Mouse (Mus musculus) heart, adult 8-10 months (tissue): ENCODE measurements around the gene Cox4i1. TPM values are rescaled to one million over a fixed set of nuclear protein-coding genes. Genes with fewer than 3 reads are reported as not detected.
A peak's percentile ranks its signal among the peaks of the same experiment; 100 is the strongest.

ENCODE experiments used
- DNase-seq: peaks from one replicate; pipeline ENCODE4 v3.0.0; 2022; ENCODE audit warnings: low spot score
- total RNA-seq, 4 experiments: library from RNA; stranded (reverse); gene quantifications; 2 replicates each; pipeline ENCODE4 v1.2.4; 2022

Gene Cox4i1
- 1,000 to 10,000 TPM; 4,385 to 5,037 (median 4,791) TPM for total RNA-seq

DNA sequence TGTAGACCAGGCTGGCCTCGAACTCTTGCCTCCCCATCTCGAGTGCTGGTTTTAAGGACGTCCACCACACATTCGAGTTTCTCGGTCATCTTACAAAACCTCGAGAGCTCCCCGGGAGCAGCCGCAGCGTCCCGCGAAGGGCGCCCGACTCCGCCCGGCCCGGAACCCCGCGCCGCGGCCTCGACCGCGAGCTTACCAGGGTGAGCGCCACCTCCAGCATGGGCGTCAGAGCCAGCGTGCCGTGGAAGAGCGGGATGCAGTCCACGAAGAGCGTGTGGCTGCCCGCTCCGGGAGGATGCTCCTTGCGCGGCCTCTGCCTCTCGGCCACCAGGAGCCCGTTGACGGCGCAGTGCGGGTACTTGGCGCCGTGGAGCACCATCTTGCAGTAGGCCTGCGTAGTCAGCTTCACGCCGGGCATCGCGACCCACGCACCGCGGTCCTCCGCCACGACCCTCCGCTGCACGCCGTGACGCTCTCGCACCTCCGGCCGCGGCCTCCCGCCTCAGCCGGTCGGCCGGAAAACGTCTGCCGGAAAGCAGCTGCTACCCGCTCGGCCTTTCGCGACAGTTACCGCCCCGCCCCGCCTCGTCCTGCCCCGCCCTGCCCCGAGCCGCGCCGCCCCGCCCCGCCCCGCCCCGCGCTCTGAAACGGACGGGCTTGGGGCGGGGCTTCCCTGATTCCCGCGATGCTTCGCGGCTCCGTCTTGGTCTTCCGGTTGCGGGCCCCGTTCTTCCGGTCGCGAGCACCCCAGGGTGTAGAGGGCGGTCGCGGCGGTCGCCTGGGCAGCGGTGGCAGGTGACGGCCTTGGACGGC lies at the start of gene Cox4i1, which contains the start of gene Gm27021:
TSS of gene Cox4i1 (plus strand) at position 662 of the 813 bp plus-strand sequence.
TSS of gene Gm27021 (minus strand) at position 519 of the 813 bp plus-strand sequence.
- peak; percentile 88 for DNase-seq

DNA sequence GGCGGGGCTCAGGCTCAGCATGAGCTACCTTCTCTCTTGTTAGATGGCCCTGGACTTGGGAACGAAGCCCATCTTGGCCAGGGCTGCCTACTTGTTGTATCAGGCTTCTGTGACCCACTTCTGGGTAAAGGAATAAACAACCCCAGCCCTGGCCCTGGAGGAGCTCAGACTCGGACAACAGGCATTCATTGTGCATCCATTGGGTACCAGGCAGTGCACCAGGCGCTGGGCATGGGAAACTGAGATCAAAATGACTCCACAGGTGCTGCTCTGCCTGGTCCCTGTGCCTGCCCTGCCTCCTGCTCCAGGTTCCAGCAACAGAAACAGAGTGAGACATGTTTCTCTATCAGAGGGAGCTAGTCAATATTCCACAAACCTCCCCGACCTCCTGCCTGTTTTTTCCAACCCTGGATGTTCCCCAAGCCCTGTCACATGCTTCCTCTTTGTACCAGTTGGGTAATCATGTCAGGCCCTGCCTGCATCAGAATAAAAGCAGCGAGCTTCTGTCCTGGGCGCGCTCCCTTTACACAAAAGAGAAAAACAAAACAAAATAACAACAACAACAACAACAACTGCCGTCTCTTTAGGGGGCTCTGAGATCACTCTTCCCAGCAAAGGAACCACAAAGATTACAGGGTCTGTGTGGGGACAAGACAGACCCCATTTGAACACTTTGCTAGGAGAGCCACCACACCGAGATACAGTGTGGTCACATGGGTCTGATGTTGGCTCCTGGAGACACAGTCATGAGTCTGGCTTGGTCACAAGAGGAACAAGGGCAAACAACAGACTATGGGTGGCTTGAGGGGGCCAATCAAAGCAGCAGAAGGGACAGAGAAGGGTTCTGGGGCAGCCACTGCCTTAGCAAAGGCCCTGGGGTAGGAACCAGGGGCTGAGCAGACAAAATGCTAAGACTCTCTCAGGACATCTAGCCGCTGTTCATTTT lies 48.5 kb upstream of the Cox4i1 start:
- peak; percentile 46 for DNase-seq

DNA sequence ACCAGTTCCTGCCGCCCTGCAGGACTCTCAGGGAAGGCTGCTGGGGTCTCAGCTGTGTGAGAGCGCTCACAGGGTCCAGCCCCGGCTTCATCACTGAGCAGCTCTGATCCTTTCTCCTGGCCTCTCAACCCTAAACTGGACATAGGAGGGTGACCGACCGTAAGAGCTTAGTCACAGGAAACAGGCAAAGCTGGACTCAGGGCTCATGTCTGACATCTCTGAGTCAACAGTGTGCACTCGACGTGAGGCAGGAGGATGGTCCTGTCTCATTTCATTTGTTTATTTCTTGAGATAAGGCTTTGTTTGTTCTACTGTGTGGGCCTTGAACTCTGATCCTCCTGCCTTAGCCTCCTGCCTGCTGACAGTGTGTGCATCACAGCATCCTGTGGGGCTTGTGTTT lies 47.6 kb upstream of the Cox4i1 start:
- no peak for DNase-seq

DNA sequence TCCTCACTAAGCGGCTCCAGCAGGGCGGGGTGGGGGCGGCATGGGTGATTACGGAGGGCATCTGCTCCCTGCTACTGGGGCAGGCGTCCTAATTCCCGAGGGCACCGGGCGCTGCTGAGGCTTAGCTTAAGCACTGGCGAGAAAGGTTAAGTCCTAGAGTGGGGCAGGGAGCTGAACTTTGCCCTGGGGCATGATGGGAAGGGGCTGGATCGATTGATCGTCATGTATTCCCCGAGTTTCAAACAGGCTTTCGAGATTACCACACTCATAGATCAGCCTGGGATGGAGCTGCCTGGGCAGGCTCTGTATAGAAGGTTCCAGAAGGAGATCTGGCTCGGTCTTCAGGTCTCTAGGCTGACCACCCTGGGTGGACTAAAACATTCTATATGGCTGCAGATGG lies 45.9 kb upstream of the Cox4i1 start:
- DNase-seq, result no peak

DNA sequence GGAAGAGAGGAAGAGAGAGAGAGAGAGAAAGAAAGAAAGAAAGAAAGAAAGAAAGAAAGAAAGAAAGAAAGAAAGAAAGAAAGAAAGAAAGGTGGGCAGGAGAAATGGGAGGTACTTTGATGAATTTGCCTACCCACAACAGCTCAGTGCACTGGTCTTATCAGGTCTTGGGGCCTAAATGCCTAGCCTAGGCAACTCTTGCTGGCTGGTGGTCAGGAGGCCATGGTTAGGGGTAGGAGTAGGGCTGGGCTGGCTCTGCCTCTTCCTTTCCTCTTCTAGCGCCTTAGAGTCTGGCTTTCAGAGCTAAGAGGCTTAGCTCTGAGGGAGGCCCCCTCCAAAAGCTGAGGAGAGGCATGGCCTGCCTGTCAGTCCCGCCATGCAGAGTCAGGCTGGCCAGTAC lies 44.4 kb upstream of the Cox4i1 start:
- no peak for DNase-seq

DNA sequence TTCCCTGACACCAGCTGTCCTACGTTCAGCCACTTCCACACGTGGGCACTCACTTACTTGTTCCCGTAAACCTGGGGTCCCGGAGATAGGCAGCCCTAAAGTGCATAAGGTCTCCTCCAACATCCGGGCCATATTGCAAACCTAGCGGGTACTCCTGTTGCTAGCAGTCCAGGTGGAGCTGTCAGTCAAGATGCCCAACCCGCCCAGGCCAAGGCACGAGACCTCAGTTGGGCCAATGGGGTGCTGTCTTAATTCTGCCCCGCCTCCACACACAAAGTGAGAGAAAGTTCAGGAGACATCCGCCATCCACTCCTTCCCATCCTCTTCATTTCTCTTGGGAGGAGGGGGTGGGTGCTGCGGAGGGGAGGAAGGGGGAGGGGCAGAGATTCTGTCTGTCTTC lies 41.6 kb upstream of the Cox4i1 start:
- no peak for DNase-seq

DNA sequence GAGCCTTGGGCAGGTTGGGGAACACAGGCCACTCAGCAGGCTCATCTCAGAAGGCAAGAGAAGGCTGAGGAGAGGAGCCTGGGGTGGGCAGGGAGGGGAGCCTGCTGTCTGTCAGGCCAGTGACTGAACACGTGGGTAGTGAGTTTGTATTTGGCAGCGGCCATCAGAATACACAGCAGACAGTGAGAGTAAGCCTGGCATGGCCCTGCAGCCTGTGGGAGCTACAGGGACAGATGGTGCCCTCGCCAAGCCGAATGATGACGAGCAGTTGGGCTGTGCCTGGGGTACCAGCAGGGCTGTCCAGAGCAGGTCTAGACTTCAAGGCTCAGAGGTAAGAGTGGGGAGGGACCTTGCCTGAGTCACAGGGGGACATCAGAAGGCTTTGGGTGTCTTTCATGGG lies 40.7 kb upstream of the Cox4i1 start:
- DNase-seq, result no peak

DNA sequence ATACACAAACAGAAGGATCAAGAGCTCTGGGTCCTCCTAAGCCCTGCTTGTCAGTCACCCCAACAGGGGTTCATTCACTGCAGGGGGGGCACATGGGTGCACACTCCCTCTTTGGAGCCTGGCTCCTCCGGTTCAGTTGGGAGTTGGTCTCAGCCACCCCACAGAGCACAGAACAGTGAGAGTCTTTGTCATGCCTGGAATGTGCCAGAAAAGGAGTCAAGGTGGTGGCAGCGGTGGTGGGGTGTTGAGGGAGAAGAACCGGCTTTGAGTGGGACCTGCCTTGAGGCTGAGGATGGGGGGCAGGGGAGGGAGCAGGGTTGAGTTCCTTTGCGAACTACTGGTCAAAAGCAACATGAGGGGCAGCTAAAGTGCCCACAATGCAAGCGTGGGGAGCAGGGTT lies 38.0 kb upstream of the Cox4i1 start:
- DNase-seq, result no peak

DNA sequence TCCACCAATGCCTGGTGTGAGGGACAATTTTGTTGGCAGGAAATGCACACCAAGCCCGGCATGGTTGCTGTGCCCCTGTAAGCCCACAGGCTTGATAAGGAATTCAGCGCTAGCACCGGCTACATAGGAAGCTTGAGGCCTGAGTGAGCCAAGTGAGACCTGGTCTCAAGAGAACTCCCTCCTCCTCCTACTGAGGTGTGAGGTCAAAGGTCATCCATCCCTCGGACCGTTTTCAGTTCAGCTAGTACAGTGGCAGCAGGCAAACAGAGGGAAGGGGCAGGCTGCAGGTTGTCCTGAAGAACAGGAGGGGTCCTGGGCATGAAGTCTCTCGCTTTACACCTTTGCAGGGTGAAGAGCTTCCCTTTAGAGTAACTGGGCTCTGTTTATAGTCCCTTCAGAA lies 37.2 kb upstream of the Cox4i1 start:
- no peak for DNase-seq

DNA sequence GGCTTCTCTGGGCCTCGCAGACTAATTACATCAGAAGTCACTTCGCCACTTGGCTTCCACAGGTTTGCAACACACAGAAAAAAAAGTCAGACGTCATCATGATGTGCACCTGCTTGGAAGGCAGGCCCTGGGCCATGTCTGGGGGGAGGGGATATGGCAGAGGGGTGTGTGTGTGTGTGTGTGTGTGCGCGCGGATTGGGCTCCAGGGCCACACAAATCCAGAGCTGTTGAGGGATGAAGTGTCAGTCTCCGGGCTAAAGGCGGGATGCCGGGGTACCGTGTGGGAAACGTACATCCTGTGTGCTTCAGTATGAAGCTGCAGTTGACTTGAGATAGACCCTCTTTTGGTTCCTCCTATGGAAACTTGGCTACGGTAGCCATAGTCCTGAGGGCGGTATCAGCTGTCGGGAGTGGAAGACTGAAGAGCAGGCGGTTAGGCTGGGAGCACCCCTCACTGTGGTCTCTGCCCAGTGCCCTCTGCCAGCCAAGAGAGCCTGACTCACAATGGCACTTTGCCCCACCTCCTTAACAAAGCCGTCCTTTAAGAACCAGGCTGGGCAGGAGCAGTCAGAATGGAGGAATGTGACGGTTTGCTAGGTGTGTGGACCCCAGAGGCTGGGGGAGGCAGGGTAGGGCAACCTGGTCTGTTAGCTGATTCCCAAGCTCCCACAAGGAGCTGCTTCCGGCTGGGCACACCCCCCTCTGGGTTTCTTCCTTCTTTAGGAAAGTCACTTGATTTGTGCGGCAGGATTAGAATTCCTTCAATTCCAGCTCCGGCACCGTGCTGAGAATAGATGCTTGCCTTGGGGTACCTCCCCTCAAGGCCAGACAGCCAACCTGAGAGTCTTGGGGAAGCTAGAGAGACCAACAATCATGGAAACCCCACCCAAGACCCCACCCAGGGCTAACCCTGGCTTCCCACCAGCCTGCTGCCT lies 36.3 kb upstream of the Cox4i1 start:
- no peak for DNase-seq

DNA sequence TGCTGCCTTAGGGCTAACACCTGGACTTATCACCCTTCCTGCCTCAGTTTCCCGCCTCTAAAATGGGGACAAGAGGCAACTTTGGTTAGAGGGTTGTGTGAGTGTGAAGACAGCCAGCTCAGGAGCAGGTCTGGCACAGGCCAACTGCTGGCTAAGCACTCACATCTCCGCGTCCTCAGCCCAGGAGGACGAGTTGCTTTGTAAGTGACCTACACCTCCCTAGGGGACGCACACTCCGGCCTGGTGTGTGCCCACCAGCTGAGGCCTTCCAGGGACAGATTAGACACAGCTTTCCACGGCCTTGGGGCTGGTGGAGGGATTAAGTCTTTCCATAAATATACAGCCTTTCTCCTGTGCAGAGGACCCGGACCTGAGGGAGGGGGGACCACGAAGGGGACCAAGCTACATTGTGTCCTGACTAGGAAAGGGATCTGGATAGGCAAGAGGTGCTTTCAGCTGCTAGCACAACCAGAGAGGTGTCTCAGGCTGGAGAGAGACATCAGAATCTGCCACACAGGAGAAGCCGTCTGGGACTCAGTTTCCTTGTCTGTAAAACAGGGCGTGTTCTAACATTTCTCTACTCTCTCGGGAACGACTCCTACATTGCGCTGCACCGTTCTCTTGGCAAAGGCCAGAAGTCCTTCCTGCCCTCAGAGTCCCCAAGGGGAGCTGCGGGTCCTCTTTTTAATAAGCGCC lies 34.9 kb upstream of the Cox4i1 start:
- DNase-seq, result no peak

DNA sequence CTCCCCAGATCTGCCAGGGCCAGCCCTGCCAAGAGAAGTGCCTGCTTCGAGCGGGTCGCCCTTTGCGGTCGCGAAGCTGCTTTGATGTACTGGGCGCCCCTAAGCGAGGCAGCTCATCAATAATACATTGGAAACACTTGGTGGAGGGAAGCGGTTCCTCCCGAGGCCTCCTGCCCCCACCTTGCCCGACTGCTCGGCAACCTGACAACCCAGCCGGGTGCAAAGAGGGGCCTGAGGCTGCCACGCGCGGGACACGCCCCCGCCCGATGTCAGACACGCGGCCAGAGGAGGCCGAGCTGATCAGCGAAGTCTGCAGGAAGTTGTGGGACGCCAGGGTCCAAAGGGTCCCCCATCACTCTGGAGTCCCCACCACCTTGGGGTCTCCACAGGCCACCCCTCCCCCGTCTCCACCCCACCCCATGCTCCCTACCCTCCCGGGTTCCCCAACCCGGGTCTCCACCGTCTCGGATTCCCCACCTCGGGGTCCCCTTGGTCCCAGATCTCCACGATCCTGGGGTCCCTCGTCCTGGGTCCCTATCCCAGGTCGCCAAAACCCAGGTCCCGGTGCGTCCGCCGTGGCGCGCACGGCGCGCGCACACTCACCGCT lies 34.3 kb upstream of the Cox4i1 start:
- no peak for DNase-seq

DNA sequence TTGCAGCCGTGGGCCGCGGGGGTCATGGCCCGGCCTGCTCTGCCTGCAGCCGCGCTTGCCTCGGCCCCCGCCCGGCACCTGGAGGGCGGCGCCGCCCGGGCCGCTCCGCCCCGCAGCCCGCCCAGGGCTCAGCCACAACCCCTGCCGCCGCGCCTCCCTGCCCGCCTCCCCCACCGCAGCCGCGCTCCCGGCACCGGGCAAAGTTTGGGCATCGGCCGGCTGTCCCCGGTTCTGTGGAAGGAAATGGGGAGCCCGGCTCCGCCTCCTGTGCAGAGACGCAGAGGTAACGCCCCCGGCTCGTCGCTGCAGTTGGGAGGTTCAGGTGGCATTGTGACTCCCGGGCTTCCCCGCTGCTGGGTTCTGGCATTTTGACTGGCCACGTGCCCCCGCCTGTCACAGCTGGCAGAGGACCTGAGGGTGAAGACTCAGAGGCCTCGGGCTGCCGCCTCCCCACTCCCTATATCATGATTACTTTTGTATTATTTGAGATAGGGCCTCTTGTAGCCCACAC lies 33.6 kb upstream of the Cox4i1 start:
- DNase-seq, result peak; percentile 41

DNA sequence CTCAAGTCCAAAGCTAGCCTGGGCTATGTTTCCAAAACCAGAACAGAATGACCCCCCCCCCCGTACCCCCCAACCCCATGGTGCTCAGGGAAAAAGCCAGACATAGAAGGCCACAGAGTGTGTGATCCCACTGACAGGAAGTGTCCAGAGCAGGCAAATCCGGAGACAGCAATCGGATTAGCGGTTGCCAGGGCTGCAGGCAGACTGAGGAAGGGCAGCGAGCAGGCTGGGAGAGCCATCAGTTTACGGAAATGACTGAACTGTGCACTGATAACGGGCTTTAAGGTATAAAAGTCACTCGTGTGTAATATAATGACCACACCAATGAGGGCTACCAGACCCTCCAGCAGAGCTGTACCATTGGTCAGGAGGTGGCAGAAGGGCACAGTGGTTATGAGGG lies 26.8 kb upstream of the Cox4i1 start:
- no peak for DNase-seq

DNA sequence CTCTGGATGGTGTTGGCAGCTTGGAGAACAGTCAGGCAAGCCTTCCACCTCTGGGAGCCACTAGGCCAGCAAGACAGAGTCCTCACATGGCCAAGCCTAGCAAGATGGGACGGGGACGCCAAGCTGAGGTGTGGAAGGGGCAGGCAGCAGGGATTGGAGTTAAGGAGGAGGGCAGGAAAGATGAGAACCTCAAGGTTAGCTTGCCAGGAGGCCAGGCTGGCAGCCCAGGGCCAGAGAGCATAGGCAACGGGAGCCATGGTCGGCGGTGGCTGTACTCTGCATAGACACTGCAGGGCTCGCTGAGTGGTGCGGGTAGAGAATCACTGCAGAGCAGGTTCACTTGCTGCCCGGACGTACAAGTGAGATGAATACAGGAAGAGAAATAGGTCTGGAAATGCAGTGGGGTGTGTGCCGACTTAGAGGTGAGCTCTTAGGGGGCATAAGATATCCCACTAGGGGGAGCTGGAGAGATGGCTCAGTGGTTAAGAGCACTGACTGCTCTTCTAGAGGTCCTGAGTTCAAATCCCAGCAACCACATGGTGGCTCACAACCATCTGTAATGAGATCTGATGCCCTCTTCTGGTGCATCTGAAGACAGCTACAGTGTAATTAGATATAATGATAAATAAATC lies 25.9 kb upstream of the Cox4i1 start:
- no peak for DNase-seq

DNA sequence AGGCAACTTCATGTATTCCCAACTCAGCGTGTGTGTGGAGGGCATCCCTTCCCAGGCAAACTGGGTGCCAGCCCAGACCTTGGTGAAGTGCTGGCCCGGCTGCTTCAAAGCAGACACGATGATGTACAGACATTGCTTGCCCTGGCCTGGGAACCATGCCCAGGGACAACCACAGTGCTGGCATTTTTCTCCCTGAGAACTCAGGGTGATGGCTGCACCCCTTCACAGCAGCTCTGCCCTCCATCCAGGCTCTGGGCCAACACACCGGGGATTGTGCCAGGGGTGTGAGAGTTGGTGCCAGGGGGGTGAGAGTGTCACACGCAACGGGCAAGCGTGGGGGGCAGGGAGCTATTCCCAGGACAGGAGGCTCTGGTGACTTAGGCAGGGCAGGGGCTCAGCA lies 23.4 kb upstream of the Cox4i1 start:
- peak; percentile 62 for DNase-seq

DNA sequence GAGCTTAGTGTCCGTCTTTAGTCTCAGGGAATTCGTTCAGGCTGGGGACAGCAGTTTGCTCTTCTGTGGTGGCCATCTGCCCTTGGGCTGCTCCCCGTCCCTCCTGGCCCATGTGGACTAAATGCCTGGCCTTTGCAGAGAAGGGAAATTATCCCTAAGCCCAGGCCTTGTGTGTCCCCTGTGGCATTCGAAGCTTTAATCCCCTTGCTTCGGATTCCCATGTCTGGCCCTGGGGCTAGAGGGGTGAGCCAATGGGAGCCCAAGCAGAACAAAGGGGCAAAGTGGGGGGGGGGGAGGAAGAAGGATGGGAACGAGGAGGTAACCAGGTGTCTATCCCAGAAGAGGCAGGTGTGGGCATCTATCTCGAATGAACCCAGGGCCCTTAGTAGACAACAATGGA lies 20.5 kb upstream of the Cox4i1 start, which contains the start of gene 1190005I06Rik:
TSS of gene 1190005I06Rik (minus strand) at position 101 of the 400 bp plus-strand sequence.
- DNase-seq, result no peak

DNA sequence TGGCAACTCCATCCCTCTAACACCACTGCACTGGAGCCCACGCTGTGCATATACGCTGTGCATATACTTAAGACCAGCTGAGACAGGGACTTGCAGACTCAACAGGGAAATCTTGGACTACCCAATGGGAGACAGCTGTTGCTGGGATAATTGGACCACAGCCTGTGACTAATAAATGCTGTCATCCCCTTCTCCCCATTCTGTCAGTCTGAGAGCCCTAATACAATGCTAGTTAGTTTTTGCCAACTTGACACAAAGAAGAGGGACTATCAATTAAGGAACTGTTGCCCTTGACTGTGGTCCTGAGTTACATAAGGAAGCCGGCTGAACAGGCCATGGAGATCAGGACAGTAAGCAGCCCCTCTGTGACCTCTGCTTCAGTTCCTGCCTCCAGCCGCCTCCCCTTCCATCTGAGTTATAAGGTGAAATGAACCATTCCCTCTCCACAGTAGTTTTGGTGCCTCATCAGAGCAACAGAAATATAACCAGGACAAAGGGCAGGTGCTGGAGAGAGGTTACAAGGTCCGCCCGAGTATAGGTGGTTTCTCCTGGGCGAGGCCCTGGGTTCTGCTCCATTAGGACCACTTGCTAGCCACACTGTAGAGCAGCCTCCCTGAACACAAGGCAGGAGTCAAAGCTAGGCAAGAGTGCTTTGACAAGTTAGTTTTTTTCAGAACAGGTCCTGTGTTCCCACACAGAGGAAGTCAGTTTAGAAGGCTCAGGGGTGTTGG lies 11.5 kb upstream of the Cox4i1 start:
- no peak for DNase-seq

DNA sequence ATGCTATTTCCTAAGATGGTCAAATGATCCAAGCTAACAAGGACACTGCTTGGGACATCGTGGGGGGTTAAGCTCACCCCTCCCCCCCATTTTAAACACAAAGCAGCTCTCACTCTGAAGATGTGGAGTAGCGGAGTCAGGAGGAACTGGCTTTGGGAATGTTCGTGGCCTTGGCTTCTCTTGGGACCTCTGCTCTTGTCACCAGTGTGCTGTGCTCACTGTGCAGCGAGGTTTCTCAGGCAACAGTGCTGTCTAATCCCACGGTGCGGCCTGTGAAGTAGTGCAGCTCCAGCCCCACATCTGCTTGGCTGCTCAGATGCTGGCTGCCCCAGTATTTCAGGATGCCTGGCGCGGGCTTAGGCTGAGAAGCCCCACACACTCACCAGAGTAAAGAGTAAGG lies 10.6 kb upstream of the Cox4i1 start:
- no peak for DNase-seq
